Mouse (Mus musculus): ENCODE results near the gene Aldh9a1.
"Not testable (repeated sequence)": the region's sequence is repeated elsewhere in the genome, so short reads cannot be mapped to it uniquely, and the experiment has no call there.

Gene Aldh9a1

DNA sequence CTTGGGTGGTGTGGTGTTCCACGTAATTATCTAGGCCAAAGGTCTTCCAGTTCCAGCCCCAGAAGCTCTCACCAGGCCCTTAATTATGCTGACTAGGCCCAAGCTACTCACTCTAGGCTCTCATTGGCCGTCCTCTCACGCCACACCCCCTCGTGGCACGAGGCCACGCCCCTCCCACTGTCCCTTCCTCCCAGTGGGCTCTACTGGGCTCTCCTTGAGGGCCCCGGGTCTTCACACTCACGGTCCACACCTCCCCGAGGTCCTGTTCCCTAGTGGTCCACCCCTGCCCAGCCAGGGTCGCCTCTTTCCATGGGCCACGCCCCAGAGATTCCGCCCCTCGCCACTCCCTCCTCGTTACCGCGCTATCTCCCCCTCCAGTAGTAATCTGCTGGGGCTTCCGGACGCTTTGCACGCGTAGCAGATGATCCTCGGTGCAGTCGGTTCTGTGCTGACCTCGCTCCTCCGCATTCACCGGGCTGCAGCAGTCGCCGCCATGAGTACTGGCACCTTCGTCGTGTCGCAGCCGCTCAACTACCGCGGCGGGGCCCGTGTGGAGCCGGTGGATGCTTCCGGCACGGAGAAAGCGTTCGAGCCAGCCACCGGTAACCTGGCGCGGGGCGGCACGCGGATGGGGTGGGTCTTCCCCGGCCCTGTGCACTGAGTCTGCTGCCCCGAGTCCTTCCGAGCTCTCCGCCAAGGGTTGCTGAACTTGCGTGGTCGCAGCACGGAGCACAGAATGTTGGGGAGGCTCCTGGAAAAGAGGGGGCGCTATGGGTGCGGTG is at the start of gene Aldh9a1:
Aldh9a1 (plus strand) TSS at position 177 of the 782 bp plus-strand sequence.
- peak; percentile 88 to 89 for DNase-seq

DNA sequence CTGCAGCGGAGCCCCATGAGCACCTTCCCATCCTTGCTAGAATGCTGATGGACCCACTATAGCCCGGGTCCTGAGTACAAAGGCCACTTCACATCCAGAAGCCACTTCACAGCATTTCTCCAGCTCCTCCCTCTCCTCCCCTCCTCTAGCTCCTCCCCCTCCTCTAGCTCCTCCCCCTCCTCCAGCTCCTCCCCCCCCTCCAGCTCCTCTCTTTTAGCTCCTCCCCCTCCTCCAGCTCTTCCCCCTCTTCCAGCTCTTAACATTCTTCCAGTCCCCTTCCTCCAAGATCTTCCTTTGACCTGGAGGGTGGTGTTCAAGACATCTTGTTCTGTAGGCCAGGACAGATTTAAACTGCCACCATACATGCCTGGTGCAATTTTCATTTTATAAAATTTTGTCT is 49.7 kb upstream of the Aldh9a1 start:
- no peak for DNase-seq

DNA sequence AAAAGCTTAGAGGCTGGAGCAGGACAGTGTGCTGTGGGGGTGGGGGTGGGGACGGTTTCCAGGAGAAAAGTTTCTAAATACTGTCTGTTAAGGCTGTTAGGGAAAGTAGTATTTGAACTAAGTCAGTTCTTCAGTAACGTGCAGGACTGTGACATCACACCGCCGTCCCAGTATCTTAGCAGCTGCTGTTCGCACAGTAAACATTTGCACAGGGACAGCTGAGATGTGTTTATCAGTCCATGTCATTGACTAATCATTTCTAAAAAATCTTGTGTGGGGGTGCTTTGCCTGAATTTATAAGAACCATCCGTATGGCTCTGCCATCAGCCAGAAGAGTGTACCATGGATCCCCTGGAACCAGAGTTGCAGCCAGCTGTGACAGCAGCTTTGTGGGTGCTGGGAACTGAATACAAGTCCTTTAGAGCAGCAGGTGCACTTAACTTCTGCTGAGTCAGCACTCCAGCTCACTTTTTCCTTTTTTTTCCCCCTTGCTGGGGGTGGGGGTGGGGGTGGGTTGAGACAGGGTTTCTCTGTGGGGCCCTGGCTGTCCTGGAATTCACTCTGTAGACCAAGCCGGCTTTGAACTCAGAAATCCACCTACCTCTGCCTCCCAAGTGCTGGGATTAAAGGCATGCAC is 44.2 kb upstream of the Aldh9a1 start:
- no peak for DNase-seq

DNA sequence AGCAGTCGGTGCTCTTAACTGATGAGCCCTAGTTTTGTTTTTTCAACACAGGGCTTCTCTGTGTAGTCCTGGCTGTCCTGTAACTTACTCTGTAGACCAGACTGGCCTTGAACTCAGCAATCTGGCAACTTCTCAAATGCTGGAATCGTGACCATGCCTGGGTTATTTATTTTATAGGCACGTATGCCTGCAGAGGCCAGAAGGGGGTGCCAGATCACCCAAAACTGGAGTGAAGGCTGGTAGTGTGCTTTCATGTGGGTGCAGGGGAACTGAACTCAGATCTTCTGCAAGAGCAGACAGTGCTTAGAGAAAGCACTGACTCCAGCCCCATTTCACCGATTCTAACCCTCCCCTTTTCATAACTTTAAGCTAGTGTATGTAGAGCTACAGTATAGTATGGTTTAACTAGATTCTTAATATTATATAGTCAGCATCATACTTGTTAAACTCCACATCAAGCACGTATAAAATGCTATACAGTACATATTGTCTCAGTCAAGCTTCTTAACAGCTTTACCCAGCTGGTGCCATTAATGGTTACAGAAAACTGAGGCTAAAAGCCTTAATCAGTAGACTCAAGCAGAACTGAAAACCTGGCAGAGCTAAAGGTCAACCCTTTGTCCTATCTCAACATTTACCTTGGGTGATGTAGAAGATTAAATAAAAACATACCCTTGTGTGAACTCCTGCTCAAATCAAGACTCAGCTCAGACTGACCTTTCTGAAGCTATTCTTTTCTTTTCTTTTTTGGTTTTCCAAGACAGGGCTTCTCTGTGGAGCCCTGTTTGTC is 43.1 kb upstream of the Aldh9a1 start:
- peak; percentile 76 to 80 for DNase-seq

DNA sequence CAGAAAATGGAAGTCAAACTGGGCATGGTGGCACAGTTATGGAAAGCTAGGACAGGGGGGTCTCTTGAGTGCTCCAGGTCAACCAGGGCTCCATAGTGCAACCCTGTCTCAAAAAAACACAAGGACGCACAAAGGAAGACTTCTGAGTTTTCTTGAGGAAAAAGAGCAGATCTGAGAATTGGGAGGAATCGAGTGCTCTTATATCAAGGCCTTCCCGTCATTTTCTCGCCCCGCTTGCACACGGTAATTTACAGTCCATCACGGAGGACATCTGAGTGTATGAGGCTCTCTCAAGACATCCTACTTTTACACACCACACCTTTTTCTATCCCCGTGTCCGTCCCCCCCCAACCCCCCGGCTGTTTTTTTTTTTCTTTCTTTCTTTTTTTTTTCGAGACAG is 42.1 kb upstream of the Aldh9a1 start:
- DNase-seq: no peak

DNA sequence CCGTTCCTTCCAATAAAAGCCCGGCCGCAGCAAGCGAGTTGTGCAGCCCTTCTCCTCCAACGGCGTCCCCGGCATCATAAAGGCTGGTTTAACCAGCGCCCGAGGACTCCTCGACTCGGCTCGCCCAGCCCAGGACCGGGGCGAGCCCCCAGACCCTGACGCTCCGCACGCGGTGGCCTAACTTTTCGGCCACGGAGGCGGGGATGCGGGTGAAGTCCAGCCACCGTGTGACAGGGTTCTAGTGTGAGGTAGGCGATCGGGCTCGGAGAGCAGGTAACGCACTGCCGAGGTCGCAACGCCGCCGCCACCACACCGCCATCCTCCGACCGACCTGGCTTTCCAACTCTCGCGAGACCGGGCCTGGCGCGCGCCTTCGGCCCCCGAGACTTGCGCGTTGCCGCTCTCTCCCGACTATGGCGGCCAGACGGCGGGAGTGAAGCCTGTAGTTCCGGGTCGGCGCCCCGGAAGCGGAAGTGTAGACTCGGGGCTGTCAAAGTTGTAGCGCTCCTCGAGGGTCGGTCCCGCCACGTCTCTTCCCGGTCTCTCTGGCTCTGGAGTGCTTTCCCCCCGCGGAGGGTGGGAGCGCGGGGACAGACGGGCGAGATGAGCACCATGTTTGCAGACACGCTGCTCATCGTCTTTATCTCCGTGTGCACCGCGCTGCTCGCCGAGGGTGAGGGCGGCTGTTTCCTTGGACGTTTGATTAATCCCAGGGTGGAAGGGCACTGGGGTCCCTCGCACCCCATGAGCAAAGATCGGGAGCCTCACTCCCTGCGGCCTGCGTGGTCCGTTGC is 41.3 kb upstream of the Aldh9a1 start, which contains the start of gene Tmco1:
Tmco1 (plus strand) TSS at position 118 of the 794 bp plus-strand sequence.
- peak; percentile 98 for DNase-seq

DNA sequence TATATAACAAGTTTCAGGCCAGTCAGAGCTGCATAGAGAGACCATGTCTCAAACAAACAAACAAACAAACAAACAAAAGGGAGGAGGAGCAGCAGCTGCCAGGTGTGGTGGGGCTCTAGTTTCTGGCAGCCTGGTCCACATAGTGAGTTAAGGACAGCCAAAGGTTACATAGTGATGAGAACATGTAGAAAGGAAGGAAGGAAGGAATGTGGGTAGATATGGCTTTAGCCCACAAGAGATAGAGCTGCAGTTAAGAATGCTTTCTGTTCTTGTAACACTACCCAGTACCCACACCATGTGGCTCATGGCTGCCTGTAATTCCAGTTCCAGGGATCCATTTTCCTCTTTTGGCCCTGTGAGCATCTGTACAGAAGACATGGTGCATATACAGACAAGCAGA is 37.4 kb upstream of the Aldh9a1 start:
- no peak for DNase-seq

DNA sequence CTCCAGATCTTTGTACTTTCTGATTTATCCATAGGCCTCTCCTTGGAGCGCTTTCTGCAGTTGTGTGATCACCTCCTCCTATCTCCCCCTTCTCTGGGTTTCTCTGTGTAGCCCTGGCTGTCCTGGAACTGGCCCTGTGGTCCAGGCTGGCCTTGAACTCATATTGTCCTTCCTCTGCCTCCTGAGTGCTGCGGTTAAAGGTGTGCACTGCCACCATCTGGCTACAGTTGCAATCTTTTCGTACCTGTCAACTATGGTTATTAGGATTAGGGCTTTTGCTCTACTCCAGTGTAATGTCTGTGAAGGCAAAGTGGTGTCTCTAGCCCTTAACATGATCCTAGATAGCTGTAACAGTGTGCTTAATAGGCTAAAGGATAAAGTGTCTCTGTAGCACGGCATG is 36.6 kb upstream of the Aldh9a1 start:
- DNase-seq: no peak

DNA sequence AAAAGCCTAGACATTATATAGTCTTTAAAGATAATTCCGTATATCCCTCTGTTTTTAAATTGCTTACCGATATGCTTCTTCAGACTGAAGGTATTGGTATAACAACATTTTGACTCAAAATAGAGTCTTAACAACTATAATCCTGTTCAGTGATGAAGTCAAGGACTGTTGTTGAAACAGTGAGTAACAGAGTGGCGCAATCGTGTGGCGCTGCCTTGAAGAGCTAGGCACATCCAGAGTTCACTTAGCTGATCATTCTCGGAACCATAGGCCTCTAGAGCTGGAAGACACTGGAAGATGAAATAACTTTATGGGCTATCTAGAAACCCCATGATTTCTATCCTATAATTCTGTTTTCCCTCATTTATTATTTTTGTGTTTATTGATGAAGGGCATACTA is 28.1 kb upstream of the Aldh9a1 start:
- no peak for DNase-seq

DNA sequence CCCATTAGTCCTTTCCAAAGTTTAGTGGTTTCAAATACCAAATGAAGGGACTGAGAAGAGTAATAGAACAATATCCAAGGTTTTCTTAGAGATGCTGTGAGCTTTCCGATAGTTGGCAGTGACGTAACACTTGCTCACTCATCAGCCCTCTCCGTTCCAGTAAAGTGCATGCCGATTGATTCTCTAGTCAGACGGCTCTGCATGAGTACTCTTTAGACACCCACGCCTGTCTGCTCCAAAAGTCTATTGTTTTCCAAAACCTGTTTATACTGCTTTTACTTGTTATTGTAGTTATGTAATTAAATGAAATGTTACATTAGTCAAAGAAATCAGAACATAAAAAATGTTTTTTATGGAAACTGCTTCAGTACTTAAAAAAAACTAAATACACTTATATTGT is 21.0 kb upstream of the Aldh9a1 start:
- no peak for DNase-seq

DNA sequence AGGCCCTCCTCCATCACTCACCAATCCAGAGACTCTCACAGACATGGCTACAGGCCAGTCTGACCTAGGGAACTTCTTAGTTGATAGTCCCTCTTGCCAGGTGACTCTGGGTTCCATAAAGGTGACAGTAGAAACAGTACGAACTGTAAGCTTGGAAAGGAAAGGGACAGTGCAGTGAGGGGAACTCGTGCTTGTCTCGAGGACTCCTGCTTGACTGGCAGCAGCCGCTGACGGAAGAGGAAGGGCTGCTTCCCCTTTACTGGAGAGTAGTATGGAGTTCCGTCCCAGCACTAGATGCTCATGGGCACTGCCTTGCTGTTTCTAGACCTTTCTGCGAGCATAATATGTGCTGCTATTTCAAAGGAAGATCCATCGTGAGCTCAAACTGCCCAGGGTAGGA is 18.7 kb upstream of the Aldh9a1 start:
- DNase-seq: no peak

DNA sequence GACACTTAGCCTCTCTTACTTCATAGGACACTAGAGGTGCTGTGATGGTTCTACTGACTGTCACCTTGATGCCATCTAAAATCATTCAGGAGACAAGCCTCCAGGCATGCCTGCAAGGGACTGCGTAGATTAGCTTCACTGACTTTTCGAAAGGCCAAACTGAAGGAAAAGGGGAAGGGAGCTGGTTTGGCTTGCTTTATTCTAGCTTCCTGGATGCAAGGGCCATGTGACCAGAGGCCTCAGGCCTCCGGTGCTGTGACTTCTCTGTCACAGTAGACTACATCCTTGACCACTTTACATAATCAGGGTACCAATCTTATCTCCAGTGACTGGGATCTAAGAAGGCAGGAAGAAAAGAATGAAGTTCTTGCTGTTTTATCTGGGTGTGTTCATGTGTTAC is 13.4 kb upstream of the Aldh9a1 start:
- DNase-seq: no peak

DNA sequence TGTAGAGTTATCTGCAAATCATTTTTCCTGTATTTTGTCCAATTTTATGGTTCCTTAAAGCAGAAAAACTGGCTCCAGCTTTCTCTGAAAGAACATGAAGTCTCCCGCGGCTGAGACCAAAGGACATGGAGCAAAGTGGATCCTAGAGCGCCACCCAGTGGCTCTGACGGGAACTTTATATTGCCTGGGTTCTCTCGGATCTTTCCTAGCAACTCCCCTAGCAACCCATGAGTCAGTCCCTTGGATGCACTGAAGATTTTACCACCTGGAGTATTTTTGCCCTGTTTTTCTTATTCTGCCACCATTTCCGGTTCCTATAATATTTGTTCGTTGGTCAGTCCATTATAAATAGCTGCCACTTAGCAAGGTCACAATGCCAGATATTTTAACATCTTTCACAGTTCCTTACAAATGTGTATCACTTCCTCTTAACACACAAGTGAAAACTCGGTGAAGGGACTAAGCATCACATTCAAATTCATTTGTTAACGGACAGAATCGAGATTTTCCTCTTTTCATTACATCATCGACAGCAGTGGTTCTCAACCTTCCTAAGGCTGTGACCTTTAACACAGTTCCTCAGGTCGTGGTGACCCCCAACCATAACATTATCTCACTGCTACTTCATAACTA is 12.2 kb upstream of the Aldh9a1 start:
- DNase-seq: peak; percentile 86

DNA sequence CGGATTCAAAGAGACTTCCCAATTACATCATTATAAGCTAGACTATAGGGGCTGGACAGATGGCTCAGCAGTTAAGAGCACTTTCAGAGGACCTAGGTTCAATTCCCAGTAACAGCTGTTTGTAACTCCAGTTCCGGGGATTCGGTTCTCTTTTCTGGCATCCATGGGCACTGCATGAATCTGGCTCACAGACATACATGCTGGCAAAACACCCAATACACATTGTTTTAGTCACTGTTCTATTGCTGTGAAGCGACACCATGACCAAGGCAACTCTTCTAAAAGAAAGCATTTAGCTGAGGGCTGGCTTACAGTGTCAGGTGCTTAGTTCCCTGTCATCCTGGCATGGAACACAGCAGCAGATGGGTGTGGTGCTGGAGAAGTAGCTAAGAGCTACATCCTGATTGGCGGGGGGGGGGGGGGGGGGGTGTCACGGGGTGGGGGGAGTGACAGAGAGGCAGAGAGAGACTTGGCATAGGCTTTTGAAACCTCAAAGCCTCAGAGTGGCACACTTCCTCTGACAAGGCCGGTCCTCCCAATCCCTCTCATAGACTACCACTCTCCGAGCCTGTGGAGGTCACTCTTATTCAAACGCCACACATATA is 10.5 kb upstream of the Aldh9a1 start:
- DNase-seq: peak; percentile 18 to 26

DNA sequence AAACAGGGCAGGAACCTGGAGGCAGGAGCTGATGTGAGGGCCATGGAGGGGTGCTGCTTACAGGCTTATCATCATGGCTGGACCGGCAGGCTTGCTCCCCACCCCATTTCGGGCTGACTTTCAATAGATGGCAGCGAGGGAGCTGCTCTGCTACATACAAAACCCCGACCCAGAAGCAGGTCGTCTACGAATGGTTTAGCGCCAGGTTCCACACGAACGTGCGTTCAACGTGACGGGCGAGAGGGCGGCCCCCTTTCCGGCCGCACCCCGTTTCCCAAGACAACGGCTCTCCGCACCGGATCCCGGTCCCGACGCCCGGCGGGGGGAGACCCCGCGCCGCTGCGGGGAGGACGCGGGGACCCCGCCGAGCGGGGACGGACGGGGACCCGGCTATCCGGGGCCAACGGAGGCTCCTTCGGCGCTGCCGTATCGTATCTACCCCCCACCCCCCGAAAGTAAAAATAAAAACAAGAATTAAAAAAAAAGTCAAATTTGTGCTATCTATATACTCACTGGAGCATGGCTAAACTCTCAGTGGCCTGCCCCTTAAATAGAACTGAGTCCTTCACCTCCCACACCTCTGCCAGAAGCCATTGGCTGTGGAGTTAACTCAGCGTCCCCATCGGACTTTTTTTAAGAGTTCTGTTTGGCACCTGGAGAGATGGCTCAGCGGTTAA is 9.5 kb upstream of the Aldh9a1 start:
- DNase-seq: peak; percentile 16 to 19

DNA sequence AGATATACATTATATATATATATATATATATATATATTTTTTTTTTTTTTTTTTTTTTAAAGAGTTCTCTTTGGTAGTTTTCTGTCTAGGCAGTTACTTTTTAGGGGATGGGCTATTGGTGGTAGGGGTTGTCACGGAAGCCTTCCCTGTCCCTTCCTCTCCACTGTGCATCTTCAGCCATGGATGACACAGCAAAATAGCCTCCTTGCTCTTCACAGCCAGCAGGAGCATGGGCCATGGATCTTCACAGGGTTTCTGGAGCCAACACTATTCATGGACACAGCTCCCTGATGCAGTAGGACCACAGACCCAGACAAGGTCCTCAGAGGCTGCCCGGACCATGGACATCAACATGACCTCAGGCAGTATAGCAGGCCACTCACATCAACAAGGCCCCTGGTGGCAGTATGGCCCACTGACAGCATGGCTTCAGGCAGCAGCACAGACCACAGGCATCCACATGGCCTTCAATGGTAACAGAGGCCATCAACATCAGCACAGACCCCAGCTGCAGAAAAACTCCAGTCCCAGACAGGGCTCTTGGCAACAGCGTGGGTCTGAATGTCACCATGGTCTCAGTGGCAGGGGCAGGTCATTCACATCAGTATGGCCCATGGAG is 8.8 kb upstream of the Aldh9a1 start:
- no peak for DNase-seq

DNA sequence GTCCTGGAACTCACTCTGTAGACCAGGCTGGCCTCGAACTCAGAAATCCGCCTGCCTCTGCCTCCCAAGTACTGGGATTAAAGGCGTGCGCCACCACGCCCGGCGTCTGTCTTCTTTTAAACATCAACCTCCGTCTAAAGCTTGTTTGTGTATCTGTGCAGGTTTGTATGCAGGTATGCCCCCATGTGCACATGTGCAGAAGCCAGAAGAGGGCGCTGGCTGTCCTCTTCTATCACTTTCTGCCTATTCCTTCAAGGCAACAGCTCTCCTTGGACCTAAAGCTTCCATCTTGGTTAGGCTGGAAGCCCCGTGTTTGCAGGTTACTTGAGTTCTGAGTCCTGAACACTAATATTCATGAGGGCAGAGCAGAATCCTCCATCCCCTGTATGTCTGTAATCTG is 7.0 kb upstream of the Aldh9a1 start:
- DNase-seq: no peak

DNA sequence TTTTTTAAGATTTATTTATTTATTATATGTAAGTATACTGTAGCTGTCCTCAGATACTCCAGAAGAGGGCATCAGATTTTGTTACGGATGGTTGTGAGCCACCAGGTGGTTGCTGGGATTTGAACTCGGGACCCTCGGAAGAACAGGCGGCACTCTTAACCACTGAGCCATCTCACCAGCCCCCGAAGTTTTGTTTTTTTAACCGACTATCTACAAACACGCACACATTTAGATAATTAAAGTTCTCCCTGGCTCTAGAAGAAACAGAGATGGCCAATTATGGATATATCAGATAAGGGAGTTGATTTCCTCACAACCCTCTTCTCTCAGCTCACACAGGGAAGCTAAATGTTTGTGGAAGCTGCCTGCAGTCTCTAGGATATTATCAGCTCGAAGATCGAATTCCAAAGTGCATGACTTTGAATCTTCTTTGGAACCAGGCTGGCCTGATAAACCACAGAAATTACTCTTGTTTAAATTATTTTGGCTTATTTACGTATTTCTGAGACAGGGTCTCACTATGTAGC is 3.7 kb upstream of the Aldh9a1 start:
- DNase-seq: not testable (repeated sequence)

DNA sequence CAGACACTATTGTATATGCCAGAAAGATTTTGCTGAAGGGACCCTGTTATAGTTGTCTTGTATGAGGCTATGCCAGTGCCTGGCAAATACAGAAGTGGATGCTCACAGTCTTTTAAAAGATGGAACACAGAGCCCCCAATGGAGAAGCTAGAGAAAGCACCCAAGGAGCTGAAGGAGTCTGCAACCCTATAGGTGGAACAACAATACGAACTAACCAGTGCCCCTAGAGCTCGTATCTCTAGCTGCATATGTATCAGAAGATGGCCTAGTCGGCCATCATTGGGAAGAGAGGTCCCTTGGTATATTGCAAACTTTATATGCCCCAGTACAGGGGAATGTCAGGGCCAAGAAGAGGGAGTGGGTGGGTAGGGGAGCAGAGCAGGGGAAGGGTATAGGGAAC is 585 bp upstream of the Aldh9a1 start:
- peak; percentile 15 to 33 for DNase-seq

DNA sequence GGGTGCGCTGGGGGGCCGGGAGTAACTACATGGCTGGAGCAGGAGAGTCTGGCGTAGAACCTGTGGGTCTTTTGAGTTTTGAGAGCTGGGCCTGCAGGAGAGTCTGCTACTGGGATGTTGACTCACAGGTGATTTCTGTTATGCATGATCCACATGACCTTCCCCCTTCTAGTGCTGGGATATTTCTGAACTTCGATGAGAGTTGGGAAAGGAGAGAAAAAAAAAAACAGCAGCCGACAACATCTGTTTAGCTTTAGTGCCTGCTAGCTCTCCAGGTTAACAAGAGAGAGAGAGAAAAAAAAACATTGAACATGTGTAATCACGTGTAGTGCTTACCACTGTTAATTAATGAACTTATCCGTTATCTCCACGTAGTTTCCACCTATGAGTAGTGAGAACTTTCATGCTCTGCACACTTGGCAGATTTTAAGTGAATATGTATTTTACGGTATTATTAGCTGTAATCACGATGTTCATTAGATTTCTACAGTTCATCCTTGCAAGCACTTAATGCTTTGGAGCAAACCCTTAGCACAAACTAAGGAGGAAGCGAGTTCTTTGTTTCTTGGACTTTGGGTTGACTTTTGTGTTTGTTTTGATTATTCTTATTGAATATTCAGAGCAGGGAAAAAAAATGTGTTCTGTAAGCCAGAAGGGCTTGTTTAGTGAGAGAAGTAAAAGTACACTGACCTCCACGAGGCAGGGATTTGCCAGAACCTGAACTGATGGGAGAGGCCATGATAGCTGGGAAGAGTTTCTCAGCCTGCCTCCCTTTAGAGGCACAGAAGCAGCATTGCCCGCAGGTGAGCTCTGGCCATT is 1.0 kb downstream of the Aldh9a1 start:
- DNase-seq: no peak

Data from B cell, adult 2 months (primary cell).